Mouse (Mus musculus) neural tube, embryonic 11.5 days (tissue): ENCODE measurements around the gene Rbfox3. TPM values are rescaled to one million over a fixed set of nuclear protein-coding genes. Genes with fewer than 3 reads are reported as not detected.

Source experiments
- ATAC-seq: fragments of 200-750 bp; cut with Nextera tagmentation; 2 replicates; pipeline ENCODE4 v1.8.0; 2017; ENCODE audit warnings: moderate number of reproducible peaks, mild to moderate bottlenecking, moderate TSS enrichment, moderate library complexity; ENCODE audit not compliant: insufficient read depth, low FRiP score, low TSS enrichment
- DNase-seq: peaks from one replicate; pipeline ENCODE4 v3.0.0-alpha.2; 2015; ENCODE audit warnings: low spot score
- H3K27ac ChIP-seq: fragments of 300-500 bp; sonication (generic); 2 replicates; pipeline ENCODE4 v1.5.1; 2014; ENCODE audit warnings: low read depth, mild to moderate bottlenecking, low read length
- H3K27me3 ChIP-seq: fragments of 300-500 bp; sonication (generic); 2 replicates; pipeline ENCODE4 v1.6.1; 2014; ENCODE audit warnings: mild to moderate bottlenecking, low read length, mixed read lengths; ENCODE audit not compliant: control insufficient read depth, insufficient read depth
- H3K36me3 ChIP-seq: fragments of 300-500 bp; sonication (generic); 2 replicates; pipeline ENCODE4 v1.6.1; 2014; ENCODE audit warnings: mild to moderate bottlenecking, low read length, moderate library complexity, mixed read lengths; ENCODE audit not compliant: control insufficient read depth, insufficient read depth
- H3K4me1 ChIP-seq: fragments of 300-500 bp; sonication (generic); 2 replicates; pipeline ENCODE4 v1.6.1; 2014; ENCODE audit warnings: low read length, mixed read lengths; ENCODE audit not compliant: control insufficient read depth, insufficient read depth
- H3K4me2 ChIP-seq: fragments of 300-500 bp; sonication (generic); 2 replicates; pipeline ENCODE4 v1.6.1; 2014; ENCODE audit warnings: low read depth, mild to moderate bottlenecking, moderate library complexity
- H3K4me3 ChIP-seq: fragments of 300-500 bp; sonication (generic); 2 replicates; pipeline ENCODE4 v1.5.1; 2014; ENCODE audit warnings: low read depth, low read length
- H3K9ac ChIP-seq: fragments of 300-500 bp; sonication (generic); 2 replicates; pipeline ENCODE4 v1.6.1; 2014; ENCODE audit warnings: mild to moderate bottlenecking, low read length
- H3K9me3 ChIP-seq: fragments of 300-500 bp; sonication (generic); 2 replicates; pipeline ENCODE4 v1.6.1; 2016; ENCODE audit warnings: low read length; ENCODE audit not compliant: control insufficient read depth
- WGBS: fragments of 180-500 bp; shearing (Covaris S2); extraction: QIAGEN DNeasy Blood & Tissue Kit; methylation state at CpG from one replicate; pipeline ENCODE4 v1.1.7; 2014; 5-methylcytosine and 5-hydroxymethylcytosine counted together
- polyA plus RNA-seq: library from polyadenylated mRNA; unstranded; fragments of >200 nt; fragmentation: Nextera tagmentation; extraction: Ambion mirVana; gene quantifications from 2 replicates; pipeline ENCODE4 v1.2.1, GENCODE M21; 2014

The Rbfox3 gene
- polyA plus RNA-seq, 1 experiment from 2014 or later, result 16.2 TPM

DNA sequence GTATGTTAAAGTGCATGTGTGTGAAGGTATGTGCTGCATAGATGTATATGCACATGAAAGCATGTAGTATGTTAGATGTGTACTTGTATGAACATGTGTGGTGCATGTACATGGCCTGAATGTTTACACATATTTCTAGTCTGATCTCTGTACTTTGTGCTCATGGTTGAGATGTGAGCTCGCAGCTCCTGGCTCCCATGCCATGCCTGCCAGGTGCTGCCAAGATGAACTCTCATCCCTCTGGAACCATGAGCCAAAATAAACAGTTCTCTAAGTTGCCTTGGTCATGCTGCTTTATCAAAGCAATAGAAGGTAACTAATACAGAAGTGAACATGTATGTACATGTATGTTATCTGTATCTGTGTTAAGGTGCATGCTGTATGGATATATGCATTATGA is 161.9 kb downstream of the Rbfox3 start:
- Histone ChIP-seq H3K4me3 (no peak overlapping the region), H3K27me3 (no peaks in the 10 kb centered on the region), H3K27ac (no peak overlapping the region), H3K9ac (no peak overlapping the region), H3K4me2 (no peak overlapping the region), H3K36me3 (no peaks in the 10 kb centered on the region), H3K4me1 (peaks cover 9% of the 10 kb centered on the region; the same call in 1 of the 2 replicates), H3K9me3 (no peaks in the 10 kb centered on the region)
- ATAC-seq, result no peak
- WGBS, result 84% methylated on average over 1 of the region's 1 CpGs
- DNase-seq, result no peak

- no peak for DNase-seq
- no peak overlapping the region for H3K4me3 ChIP-seq
- no peak overlapping the region for H3K4me2 ChIP-seq
- H3K9ac ChIP-seq, result no peak overlapping the region
- no peaks in the 10 kb centered on the region for H3K9me3 ChIP-seq
- no peaks in the 10 kb centered on the region for H3K36me3 ChIP-seq
- H3K27ac ChIP-seq, result no peak overlapping the region
- WGBS, result 84% methylated on average over 10 of the region's 10 CpGs
- no peaks in the 10 kb centered on the region for H3K27me3 ChIP-seq
- H3K4me1 ChIP-seq, result peaks cover 11% of the 10 kb centered on the region
- ATAC-seq, result no peak
These were observed 162.8 kb downstream of the Rbfox3 start for GRCm38 (mm10) chr11:118748622-118749021.

- H3K36me3 ChIP-seq, result no peaks in the 10 kb centered on the region
- ATAC-seq (0 out of 2 replicates have a peak, but pooled peaks have one; percentile 26), DNase-seq (no peak)
- no peaks in the 10 kb centered on the region for H3K9me3 ChIP-seq
- no peak overlapping the region for H3K9ac ChIP-seq
- H3K4me1 ChIP-seq, result peaks cover 16% of the 10 kb centered on the region
- no peaks in the 10 kb centered on the region for H3K27me3 ChIP-seq
- no peak overlapping the region for H3K4me3 ChIP-seq
- peak overlapping the region; percentile 54; the same call in 1 of the 2 replicates for H3K27ac ChIP-seq
- no peak overlapping the region for H3K4me2 ChIP-seq
These were observed 166.1 kb downstream of the Rbfox3 start for GRCm38 (mm10) chr11:118745279-118745678.

DNA sequence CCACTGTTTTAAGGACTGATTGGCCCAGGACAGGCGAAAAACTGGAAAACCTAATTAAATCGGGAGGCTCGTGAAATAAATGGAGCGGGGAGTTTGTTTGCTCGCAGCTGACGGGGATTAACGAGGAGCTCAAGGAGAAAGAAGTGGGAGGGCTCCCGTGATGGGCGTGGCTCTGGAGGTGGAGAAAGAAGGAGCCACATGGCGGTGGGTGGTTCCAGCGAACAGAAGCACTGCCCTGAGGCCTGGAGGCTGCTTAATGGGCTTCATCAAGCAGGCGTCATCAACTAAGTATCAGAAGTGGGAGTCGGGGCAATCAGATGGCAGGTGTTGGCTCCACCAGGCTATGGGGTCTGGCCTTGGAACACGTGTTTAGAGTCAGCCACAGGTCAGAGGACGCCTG is 166.6 kb downstream of the Rbfox3 start:
- H3K9ac ChIP-seq, result no peak overlapping the region
- peaks cover 17% of the 10 kb centered on the region for H3K4me1 ChIP-seq
- H3K36me3 ChIP-seq, result no peaks in the 10 kb centered on the region
- peak overlapping the region; percentile 35 for H3K4me2 ChIP-seq
- H3K4me3 ChIP-seq, result no peak overlapping the region
- DNase-seq, result peak; percentile 78
- WGBS, result 2% methylated on average over 15 of the region's 15 CpGs
- H3K27me3 ChIP-seq, result no peaks in the 10 kb centered on the region
- peak; percentile 68; the same call in 1 of the 2 replicates for ATAC-seq
- no peaks in the 10 kb centered on the region for H3K9me3 ChIP-seq
- H3K27ac ChIP-seq, result peak overlapping the region; percentile 46; the same call in 1 of the 2 replicates

GRCm38 (mm10) chr11:118742762-118743161 is 168.6 kb downstream of the Rbfox3 start:
- Histone ChIP-seq H3K27ac (no peak overlapping the region), H3K9me3 (no peaks in the 10 kb centered on the region), H3K36me3 (no peaks in the 10 kb centered on the region), H3K27me3 (no peaks in the 10 kb centered on the region), H3K9ac (no peak overlapping the region), H3K4me1 (peaks cover 24% of the 10 kb centered on the region), H3K4me3 (no peak overlapping the region), H3K4me2 (no peak overlapping the region)
- WGBS, result 16% methylated on average over 3 of the region's 3 CpGs
- peak; percentile 62 for DNase-seq
- ATAC-seq, result no peak

DNA sequence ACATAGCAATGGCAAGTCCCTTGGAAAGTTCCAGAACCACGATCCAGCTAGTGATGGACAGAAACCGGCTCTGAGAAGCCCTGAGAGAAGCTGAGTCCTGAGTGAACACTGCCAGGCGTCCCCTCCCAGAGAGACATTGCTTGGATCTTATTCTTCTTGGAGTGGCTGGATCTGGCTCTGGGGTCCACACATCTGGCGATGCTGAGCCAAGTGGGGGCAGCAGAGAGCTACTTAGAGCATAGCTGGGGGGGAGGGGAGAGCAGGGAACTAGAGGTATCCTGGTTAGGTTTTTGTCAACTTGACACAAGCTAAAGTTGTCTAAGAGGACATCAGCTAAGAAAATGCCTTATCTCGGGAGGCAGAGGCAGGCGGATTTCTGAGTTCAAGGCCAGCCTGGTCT is 170.1 kb downstream of the Rbfox3 start:
- Histone ChIP-seq H3K4me2 (no peak overlapping the region), H3K9me3 (no peaks in the 10 kb centered on the region), H3K9ac (no peak overlapping the region), H3K4me1 (peaks cover 24% of the 10 kb centered on the region), H3K4me3 (no peak overlapping the region), H3K27me3 (no peaks in the 10 kb centered on the region), H3K27ac (no peak overlapping the region), H3K36me3 (no peaks in the 10 kb centered on the region)
- ATAC-seq, result no peak
- peak; percentile 65 for DNase-seq
- 36% methylated on average over 6 of the region's 6 CpGs for WGBS

GRCm38 (mm10) chr11:118740001-118740400 is 171.4 kb downstream of the Rbfox3 start:
- H3K4me2 ChIP-seq, result no peak overlapping the region
- 13% methylated on average over 6 of the region's 6 CpGs for WGBS
- ATAC-seq, result no peak
- H3K27me3 ChIP-seq, result no peaks in the 10 kb centered on the region
- H3K9ac ChIP-seq, result no peak overlapping the region
- H3K4me1 ChIP-seq, result peaks cover 20% of the 10 kb centered on the region
- no peak overlapping the region for H3K4me3 ChIP-seq
- peak; percentile 80 for DNase-seq
- H3K36me3 ChIP-seq, result no peaks in the 10 kb centered on the region
- H3K27ac ChIP-seq, result no peak overlapping the region
- H3K9me3 ChIP-seq, result no peaks in the 10 kb centered on the region

- H3K4me1 ChIP-seq, result peaks cover 15% of the 10 kb centered on the region
- H3K4me3 ChIP-seq, result peak overlapping the region; percentile 12; the same call in 1 of the 2 replicates
- WGBS, result 9% methylated on average over 23 of the region's 23 CpGs
These were observed 172.3 kb downstream of the Rbfox3 start for GRCm38 (mm10) chr11:118738855-118739832.

GRCm38 (mm10) chr11:118738323-118738722 is 173.1 kb downstream of the Rbfox3 start:
- no peaks in the 10 kb centered on the region for H3K36me3 ChIP-seq
- no peaks in the 10 kb centered on the region for H3K27me3 ChIP-seq
- H3K4me2 ChIP-seq, result no peak overlapping the region
- no peak overlapping the region for H3K9ac ChIP-seq
- ATAC-seq (no peak), DNase-seq (no peak)
- H3K4me1 ChIP-seq, result peaks cover 13% of the 10 kb centered on the region
- no peaks in the 10 kb centered on the region for H3K9me3 ChIP-seq
- 36% methylated on average over 7 of the region's 7 CpGs for WGBS
- no peak overlapping the region for H3K27ac ChIP-seq
- H3K4me3 ChIP-seq, result no peak overlapping the region

More at GRCm38 (mm10) chr11:118738855-118739832, 172.3 kb downstream of the Rbfox3 start:
- Histone ChIP-seq H3K4me2 (peak overlapping the region; percentile 36), H3K27ac (peak overlapping the region; percentile 62), H3K9ac (no peak overlapping the region; the same call in 1 of the 2 replicates), H3K27me3 (no peaks in the 10 kb centered on the region), H3K9me3 (no peaks in the 10 kb centered on the region), H3K36me3 (no peaks in the 10 kb centered on the region)
- ATAC-seq (peak; percentile 51), DNase-seq (peak; percentile 88)
